Mouse (Mus musculus) G1E (cell line): Measurements from ENCODE around the gene Tnfsf12. TPM values are rescaled to one million over a fixed set of nuclear protein-coding genes. Genes with fewer than 3 reads are reported as not detected.
A peak's percentile ranks its signal among the peaks of the same experiment; 100 is the strongest.

Experiments used
- ATAC-seq: 2 replicates; pipeline ENCODE4 v1.8.0; 2016; ENCODE audit warnings: mild to moderate bottlenecking; ENCODE audit not compliant: insufficient number of reproducible peaks, poor library complexity, low FRiP score, severe bottlenecking; ENCODE audit errors: extremely low read depth
- DNase-seq: peaks from one replicate; pipeline ENCODE4 v3.0.0; 2012; ENCODE audit warnings: low spot score
- H3K27me3 ChIP-seq: 2 replicates; pipeline ENCODE4 v1.6.1; 2012; ENCODE audit warnings: mild to moderate bottlenecking, low read length, inconsistent platforms; ENCODE audit not compliant: insufficient read depth
- H3K36me3 ChIP-seq: replicated peaks from 2 replicates; pipeline ENCODE3; 2012; ENCODE audit warnings: mild to moderate bottlenecking, inconsistent platforms
- H3K4me1 ChIP-seq: 2 replicates; pipeline ENCODE4 v1.6.1; 2012; ENCODE audit warnings: low read depth, low read length, inconsistent platforms, mixed read lengths; ENCODE audit not compliant: insufficient read depth
- H3K4me3 ChIP-seq: 2 replicates; pipeline ENCODE4 v1.5.1; 2012; ENCODE audit warnings: low read depth, mild to moderate bottlenecking, inconsistent platforms, low read length, moderate library complexity, mixed read lengths
- H3K9me3 ChIP-seq: replicated peaks from 2 replicates; pipeline ENCODE4 v1.6.1; 2012; ENCODE audit warnings: inconsistent platforms
- CTCF ChIP-seq: IDR thresholded peaks from 2 replicates; pipeline ENCODE4 v1.5.1; 2012; ENCODE audit warnings: low read depth, low read length, inconsistent platforms, mixed read lengths
- GATA1 ChIP-seq: IDR thresholded peaks from 2 replicates; pipeline ENCODE4 v1.6.1; 2012; ENCODE audit warnings: borderline replicate concordance, low read length, inconsistent platforms, mixed read lengths
- GATA2 ChIP-seq: IDR thresholded peaks from 2 replicates; pipeline ENCODE4 v1.6.1; 2012; ENCODE audit warnings: low read depth, low read length, inconsistent platforms, borderline replicate concordance
- POLR2AphosphoS5 ChIP-seq: IDR thresholded peaks from 2 replicates; pipeline ENCODE4 v1.6.1; 2012; ENCODE audit warnings: low read depth, low read length, inconsistent platforms; ENCODE audit not compliant: insufficient replicate concordance
- TAL1 ChIP-seq: conservative IDR thresholded peaks from 2 replicates; pipeline ENCODE4 v1.6.1; 2012; ENCODE audit warnings: low read depth, low read length, inconsistent platforms, mixed read lengths
- polyA plus RNA-seq: library from polyadenylated mRNA; stranded (reverse); fragments of >175 nt; gene quantifications from 2 replicates; pipeline ENCODE4 v1.2.3, GENCODE M21; 2012
- total RNA-seq, 2 experiments: library from RNA; stranded (forward) in 1 of 2; stranded (reverse) in 1 of 2; fragments of 200-1000 nt in 1 of 2; fragments of >200 nt in 1 of 2; fragmentation: Nextera tagmentation in 1 of 2; gene quantifications; 2 replicates each; pipeline ENCODE4 v1.2.3; 2014 to 2017

Gene Tnfsf12
- total and polyA plus RNA-seq, 3 experiments, result not detected

DNA sequence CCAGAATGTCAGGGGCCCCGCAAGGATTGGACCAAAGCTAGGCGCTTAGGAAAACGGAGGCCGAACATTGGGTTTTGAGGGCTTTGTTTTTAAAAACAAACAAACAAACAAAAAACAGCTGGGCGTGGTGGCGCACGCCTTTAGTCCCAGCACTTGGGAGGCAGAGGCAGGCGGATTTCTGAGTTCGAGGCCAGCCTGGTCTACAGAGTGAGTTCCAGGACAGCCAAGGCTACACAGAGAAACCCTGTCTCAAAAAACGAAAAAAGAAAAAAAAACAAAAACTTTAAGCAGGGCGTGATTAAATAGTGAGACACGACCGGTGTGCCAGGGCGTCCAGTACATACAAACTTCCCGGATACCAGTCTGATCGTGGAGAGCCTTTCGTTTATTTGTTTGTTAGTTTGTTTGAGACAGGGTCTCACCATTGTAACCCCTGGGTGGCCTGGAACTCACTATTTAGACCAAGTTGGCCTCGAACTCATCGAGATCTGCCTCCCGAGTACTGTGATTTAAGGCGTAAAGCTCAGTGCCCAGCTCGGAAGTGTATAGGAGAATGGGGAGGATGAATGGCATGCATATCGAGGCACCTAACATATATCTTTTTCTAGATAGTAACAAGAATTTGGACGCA, 13.3 kb downstream of the Tnfsf12 start:
- Histone ChIP-seq H3K36me3 (peaks cover 32% of the 10 kb centered on the region), H3K27me3 (peaks cover 37% of the 10 kb centered on the region), H3K9me3 (no peaks in the 10 kb centered on the region), H3K4me1 (peaks cover 60% of the 10 kb centered on the region), H3K4me3 (peak overlapping the region; percentile 85)
- DNase-seq (no peak), ATAC-seq (no peak)
- TF ChIP-seq POLR2AphosphoS5, result no peak
- TF ChIP-seq CTCF, result no peak
- no peak for TF ChIP-seq GATA1
- no peak for TF ChIP-seq GATA2
- TF ChIP-seq TAL1, result no peak

- Histone ChIP-seq H3K36me3 (peaks cover 40% of the 10 kb centered on the region), H3K4me1 (peaks cover 63% of the 10 kb centered on the region), H3K9me3 (no peaks in the 10 kb centered on the region), H3K4me3 (peak within 1 kb of the TSS; percentile 85), H3K27me3 (peaks cover 31% of the 10 kb centered on the region)
- ATAC-seq, result peak; percentile 85
- TF ChIP-seq TAL1, result no peak
- TF ChIP-seq GATA2, result no peak
- TF ChIP-seq POLR2AphosphoS5, result no peak
- no peak for TF ChIP-seq CTCF
- TF ChIP-seq GATA1, result no peak
- DNase-seq, result peak; percentile 92
These were observed 14.1 kb downstream of the Tnfsf12 start, which contains the start of gene Senp3 for GRCm38 (mm10) chr11:69681314-69682208. Senp3 (minus strand) TSS chr11:69682084.

DNA sequence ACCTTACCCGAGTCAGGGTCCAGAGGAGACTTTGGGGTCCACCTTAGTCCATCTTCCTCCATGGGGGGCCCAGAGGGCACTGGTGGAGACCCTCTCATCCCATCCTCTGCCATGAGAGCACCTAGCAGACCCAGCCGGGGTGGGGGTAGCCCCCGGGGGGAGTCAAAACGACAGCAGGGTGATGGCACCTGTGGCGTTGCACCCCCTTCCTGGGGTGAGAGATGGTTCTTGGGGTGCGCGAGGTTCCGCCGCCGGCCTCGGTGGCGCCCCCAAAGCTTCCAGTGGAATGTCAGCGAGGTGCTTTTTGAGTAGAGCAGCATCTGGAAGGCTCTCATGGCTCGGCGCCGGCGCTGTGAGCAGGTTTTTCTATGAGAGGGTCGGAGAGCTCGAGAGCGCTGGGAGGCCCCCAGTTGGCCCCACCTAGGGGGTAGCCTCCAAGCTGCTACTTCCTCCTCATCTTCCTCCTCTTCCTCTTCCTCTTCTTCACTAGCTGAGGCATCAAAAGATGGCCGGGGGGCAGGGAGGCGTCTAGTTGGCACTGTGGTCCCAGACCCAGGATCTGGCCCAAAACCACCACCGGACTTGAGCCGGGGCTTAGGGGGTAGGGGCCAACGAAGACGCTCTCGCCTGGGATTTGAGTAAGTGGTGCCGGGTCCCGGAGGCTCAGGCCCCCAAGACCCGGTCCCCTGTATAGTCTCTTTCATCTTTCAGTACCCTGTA, 15.4 kb downstream of the Tnfsf12 start:
- H3K36me3 ChIP-seq, result peaks cover 53% of the 10 kb centered on the region

DNA sequence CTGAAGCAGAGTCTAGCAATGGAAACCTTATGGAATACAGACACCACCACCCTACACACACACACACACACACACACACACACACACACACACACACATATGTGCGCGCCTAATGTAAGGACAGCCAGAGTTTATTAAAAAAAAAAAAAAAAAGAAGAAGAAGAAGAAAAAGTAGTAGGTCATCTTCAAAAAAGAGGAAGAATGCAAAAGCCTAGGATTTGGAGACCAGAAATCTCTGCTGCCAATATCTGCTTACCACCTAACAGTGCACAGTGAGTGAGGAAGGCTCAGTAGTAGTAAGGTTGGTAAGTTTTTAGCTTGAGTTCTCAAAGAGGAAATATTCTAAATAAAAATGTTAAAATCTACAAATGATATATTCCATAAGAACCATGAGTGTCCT, 16.5 kb downstream of the Tnfsf12 start:
- TF ChIP-seq POLR2AphosphoS5 (no peak), CTCF (no peak), GATA2 (no peak), TAL1 (no peak), GATA1 (no peak)
- H3K9me3 ChIP-seq, result no peaks in the 10 kb centered on the region
- H3K36me3 ChIP-seq, result peaks cover 64% of the 10 kb centered on the region
- H3K4me1 ChIP-seq, result peaks cover 68% of the 10 kb centered on the region
- DNase-seq (no peak), ATAC-seq (no peak)
- H3K4me3 ChIP-seq, result no peak overlapping the region; the same call in 1 of the 2 replicates
- peaks cover 8% of the 10 kb centered on the region for H3K27me3 ChIP-seq

More for the DNA sequence above, 15.4 kb downstream of the Tnfsf12 start:
- Histone ChIP-seq H3K4me3 (peak overlapping the region; percentile 85), H3K9me3 (no peaks in the 10 kb centered on the region), H3K4me1 (peaks cover 67% of the 10 kb centered on the region), H3K27me3 (peaks cover 19% of the 10 kb centered on the region)
- TF ChIP-seq POLR2AphosphoS5, result no peak
- no peak for TF ChIP-seq CTCF
- no peak for TF ChIP-seq TAL1
- DNase-seq (no peak), ATAC-seq (no peak)

DNA sequence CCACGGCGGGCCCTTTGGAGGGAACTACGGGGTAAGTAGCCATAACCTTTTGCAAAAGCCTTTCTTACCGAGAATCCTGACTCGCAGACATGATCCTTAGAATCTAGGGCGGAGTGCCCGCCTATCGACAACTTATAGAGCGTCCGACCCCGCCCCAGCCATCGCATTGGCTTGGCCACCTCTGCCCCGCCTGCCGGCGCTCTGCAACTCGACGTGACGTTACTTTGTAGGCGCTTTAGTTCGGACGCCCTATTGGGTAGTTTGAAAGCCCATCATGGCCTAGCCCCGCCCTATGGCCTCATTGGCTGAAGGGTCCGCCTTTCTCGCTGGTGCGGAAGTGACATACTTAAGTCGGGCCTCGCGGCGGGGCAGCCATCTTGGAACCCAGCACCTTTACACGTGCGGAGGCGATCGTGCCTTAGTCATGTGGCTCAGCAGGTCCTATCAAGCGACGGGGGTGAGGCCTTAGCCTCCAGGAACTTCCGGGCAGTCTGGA, 23.4 kb downstream of the Tnfsf12 start, which contains the start of gene Eif4a1:
Gene Eif4a1 (minus strand): TSS at position 213 of the 496 bp plus-strand sequence.
- DNase-seq (peak; percentile 94), ATAC-seq (peak; percentile 96)
- TF ChIP-seq POLR2AphosphoS5, result no peak; the same call in 1 of the 2 replicates
- no peak for TF ChIP-seq GATA2
- TF ChIP-seq CTCF, result no peak
- TF ChIP-seq TAL1, result no peak
- TF ChIP-seq GATA1, result no peak
- peaks cover 93% of the 10 kb centered on the region for H3K36me3 ChIP-seq
- H3K27me3 ChIP-seq, result no peaks in the 10 kb centered on the region
- peaks cover 62% of the 10 kb centered on the region for H3K4me1 ChIP-seq
- H3K9me3 ChIP-seq, result no peaks in the 10 kb centered on the region
- H3K4me3 ChIP-seq, result peak within 1 kb of the TSS; percentile 100
